Mouse (Mus musculus) right cerebral cortex, postnatal 4 days (tissue): ENCODE results near the gene Rgs6.
A peak's percentile ranks its signal among the peaks of the same experiment; 100 is the strongest.

ENCODE experiments used
- DNase-seq: peaks from one replicate; pipeline ENCODE4 v3.0.0-alpha.2; 2022

Gene Rgs6

GRCm38 (mm10) chr12:83143574-83143973, 555.5 kb downstream of the Rgs6 start:
- no peak for DNase-seq

DNA sequence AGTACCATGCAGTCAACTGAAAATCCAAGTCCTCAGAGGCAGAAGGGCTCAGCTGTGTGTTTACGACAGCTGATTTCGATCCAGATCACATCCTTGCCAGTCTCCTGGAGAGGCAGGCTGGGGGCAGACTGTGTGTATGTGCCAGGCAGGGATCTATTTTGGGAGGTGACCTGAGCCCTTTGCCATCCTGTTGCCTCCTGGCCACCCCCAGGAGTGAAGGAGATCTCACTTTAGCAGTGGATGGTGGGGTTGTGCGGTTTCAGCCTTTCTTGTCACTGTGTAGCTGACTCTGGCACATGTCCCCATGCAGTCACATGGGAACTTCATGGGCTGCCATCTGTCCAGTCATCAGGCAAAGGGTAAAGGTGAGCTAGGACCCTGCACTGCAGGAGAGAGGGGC, 557.0 kb downstream of the Rgs6 start:
- no peak for DNase-seq

GRCm38 (mm10) chr12:83145902-83146301, 557.8 kb downstream of the Rgs6 start:
- no peak for DNase-seq

- no peak for DNase-seq
Measured at GRCm38 (mm10) chr12:83146917-83147316, 558.8 kb downstream of the Rgs6 start.

GRCm38 (mm10) chr12:83150030-83150429, 561.9 kb downstream of the Rgs6 start:
- no peak for DNase-seq

DNA sequence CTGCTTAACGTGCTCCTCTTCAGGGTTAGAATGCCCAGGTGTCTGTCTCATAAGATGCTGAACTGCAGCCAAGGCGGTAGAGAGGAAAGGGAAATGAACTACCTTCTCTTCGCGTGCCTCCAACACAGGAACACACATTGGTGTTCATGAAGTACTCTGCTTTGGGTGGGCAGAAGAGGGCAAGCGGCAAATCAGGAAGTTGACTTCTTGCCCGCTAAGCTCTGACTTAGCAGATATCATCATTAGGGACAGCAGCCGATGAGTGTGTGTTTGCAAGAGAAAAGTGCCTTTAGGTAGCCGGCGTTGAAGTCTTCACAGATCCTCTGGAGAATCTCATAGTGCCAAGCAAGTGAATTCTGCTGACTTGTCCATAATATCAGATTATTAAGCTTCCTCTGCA, 562.7 kb downstream of the Rgs6 start:
- no peak for DNase-seq

DNA sequence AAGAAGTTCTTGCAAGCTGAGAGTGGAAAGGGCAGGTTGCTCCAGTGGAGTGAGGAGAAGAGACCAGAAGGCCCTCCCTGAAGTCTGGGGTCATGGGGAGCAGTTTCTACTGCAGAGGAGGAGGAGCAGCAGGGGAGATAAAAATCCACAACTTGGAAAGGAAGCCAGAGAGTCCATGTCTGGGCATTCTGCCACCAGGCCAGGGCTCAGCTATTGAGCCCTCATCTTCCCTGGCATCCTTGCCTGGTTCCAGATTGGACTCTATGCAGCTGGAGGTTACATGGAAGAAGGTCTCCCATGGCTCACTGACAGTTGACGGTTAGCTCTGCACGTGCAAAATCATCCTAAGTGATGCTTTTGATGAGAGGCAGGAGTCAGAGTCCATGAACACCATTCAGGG, 563.4 kb downstream of the Rgs6 start:
- no peak for DNase-seq

DNA sequence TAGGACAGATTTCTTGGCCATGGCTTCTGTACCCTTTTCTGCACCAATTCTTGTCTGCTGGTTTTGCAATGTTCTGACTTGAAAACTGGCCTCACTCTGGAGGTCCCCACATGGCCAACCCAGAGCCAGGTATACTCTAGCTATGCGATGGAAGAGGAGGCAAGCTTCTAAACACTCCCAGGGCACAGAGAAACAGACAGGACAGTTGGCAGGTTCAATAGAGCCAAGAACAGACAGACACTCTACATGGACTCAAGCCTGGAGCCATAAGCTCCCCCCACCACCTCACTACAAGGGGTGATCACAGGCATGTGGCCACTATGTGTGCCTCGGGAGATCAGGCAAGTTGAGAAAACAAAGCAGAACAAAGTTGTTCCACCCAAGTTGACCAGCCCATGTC, 572.1 kb downstream of the Rgs6 start:
- no peak for DNase-seq

DNA sequence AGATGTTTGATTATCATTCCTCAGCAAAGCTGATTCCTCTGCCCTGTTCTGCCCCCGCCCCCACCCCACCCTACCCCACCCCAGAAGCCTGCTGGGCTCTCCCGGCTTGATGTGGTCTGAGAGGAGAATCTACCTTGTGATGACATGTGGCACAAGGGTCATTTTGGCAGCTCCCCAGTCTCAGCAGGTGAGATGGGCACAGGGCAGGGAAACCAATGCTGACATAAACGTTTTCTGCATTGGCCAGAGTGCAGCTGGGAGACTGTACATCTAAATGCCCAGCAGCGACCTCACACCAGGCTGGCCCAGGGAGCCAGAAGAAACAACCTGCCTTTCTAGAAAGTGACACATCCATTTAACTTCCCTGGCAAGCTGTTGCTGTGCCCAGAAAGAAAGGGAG, 572.6 kb downstream of the Rgs6 start:
- DNase-seq, result no peak

GRCm38 (mm10) chr12:83163721-83164120, 575.6 kb downstream of the Rgs6 start:
- no peak for DNase-seq

GRCm38 (mm10) chr12:83165058-83165457, 577.0 kb downstream of the Rgs6 start:
- DNase-seq, result no peak

GRCm38 (mm10) chr12:83168310-83168709, 580.2 kb downstream of the Rgs6 start:
- no peak for DNase-seq

- DNase-seq, result no peak
Measured at GRCm38 (mm10) chr12:83169495-83170209, 581.6 kb downstream of the Rgs6 start.

DNA sequence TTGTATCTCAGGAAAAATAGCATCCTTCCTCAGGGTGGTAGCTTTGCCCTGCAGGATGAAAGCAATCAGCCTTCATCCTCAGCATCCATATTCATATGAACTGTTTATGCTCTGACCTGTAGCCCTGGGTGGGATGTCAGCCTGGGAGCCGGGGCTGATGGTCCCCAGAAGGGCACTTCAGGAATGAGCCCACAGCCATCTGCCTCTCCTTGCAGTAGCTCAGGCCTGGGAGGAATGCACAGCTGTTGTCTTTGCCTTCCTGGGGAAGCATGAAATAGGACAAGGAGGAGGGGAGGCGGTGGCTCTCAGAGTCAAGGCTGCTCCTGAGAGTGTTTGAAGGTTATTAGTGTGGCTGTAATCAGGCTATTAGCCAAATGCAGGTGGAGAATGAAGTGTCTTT, 590.7 kb downstream of the Rgs6 start:
- DNase-seq, result no peak

DNA sequence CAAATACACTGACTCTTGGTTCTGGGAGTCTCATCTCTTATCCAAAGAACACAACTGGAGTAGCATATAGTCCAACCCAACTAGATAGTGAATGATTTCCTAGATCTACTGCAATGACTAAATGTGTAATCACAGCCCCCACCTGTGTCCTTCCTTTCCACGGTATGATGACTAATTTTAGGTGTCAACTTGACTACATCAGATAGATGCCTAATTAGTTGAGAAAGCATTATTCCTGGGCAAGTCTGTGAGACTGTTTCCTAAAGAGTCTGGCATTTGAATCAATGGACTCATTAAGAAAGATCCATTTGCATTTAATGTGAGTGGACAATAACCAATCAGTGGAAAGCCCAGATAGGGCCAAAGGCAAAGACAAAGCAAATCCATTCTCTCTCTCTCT, 591.8 kb downstream of the Rgs6 start:
- no peak for DNase-seq

GRCm38 (mm10) chr12:83180561-83180960, 592.5 kb downstream of the Rgs6 start:
- DNase-seq, result no peak

- DNase-seq, result no peak
Measured at GRCm38 (mm10) chr12:83201674-83202073, 613.6 kb downstream of the Rgs6 start.

GRCm38 (mm10) chr12:83204361-83204760, 616.3 kb downstream of the Rgs6 start:
- no peak for DNase-seq

GRCm38 (mm10) chr12:83206866-83207265, 618.8 kb downstream of the Rgs6 start:
- DNase-seq, result no peak

DNA sequence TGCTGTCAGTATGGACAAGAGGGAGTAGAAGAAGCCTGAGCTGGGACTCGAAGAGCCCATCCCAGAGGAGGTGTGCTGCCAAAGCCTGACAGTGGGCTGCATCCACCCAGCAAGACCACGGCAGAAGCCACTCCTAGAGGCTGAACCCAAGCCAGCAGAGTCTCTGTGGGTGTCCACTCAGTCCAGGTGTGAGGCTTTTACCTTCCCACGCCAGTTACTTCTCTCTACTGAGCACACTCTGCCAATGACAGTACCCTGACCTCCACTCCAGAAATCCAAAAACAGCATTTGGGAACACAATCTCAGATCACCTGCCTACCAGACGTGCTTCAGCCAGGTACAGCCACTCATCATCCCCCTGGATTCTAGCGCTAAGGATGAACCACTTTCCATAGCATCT, 619.4 kb downstream of the Rgs6 start:
- DNase-seq, result no peak

GRCm38 (mm10) chr12:83208011-83208410, 619.9 kb downstream of the Rgs6 start:
- peak; percentile 30 for DNase-seq

DNA sequence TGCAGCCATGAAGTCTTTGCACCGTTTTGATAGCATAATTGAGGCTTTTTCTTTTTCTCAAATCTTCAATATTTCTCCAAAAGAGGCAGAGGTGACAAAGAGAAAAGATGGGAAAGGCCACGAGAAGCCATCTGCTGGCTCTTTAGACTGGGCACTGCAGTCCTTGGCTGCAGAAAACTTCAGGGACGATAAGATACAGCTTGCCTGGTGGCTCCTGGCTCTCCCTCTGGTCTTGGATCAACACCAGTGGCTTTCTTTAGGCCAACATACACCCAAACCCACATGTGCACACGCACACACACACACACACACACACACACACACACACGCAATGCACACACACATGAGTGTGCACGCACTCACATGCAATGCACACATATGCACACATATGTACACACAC, 620.7 kb downstream of the Rgs6 start:
- no peak for DNase-seq

GRCm38 (mm10) chr12:83209461-83209860, 621.4 kb downstream of the Rgs6 start:
- peak; percentile 25 for DNase-seq

DNA sequence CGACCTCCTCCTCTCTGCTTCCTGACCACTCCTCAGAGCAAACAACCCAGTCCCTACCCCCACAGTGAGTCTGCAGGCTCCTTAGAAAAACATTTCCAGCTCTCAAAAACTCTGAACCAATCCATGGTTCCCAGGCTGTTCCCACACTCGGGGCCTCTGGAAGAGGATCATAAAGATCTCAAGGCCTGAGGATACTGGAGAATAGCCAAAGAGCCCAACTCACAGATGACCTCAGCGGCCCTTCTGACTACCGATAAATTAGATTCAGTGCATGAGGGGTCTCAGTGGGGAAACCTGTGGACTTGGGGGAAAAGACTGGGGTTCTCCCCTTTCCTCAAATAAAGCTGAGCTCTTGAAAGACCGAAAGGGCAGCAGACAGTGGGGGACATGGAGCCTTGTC, 622.2 kb downstream of the Rgs6 start:
- no peak for DNase-seq

DNA sequence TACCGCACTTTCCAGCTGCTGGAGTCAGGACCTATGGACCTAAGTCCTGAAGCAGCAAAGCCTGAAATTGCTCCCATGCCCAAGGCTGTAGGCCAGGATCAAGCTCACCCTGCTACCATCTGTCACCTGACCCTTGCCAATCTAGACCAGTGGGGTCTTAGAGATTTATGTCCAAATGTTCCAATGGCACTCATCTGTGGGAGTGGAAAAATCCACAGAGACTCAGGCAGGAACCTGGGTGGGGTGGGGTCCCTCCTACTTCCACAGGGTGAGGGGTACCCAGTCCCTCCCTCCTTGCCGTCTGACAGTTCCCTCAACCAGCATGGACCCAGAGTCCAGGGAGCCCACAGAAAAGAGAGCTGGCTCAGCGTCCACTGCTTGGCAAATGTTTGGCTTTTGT, 622.6 kb downstream of the Rgs6 start:
- DNase-seq, result no peak
